Mouse (Mus musculus) left cerebral cortex, adult 8-10 months (tissue): ENCODE results near the gene Slc22a14. TPM values are rescaled to one million over a fixed set of nuclear protein-coding genes. Genes with fewer than 3 reads are reported as not detected.
"Not testable (repeated sequence)": the region's sequence is repeated elsewhere in the genome, so short reads cannot be mapped to it uniquely, and the experiment has no call there.

ENCODE experiments used
- DNase-seq, 2 experiments: peaks; one replicate each; pipeline ENCODE4 v3.0.0; 2022; ENCODE audit warnings: low spot score in 2 of 2
- total RNA-seq, 4 experiments: library from RNA; stranded (reverse); gene quantifications; 2 replicates each; pipeline ENCODE4 v1.2.4; 2022

The Slc22a14 gene
- total RNA-seq, 4 experiments from 2014 or later = not detected

DNA sequence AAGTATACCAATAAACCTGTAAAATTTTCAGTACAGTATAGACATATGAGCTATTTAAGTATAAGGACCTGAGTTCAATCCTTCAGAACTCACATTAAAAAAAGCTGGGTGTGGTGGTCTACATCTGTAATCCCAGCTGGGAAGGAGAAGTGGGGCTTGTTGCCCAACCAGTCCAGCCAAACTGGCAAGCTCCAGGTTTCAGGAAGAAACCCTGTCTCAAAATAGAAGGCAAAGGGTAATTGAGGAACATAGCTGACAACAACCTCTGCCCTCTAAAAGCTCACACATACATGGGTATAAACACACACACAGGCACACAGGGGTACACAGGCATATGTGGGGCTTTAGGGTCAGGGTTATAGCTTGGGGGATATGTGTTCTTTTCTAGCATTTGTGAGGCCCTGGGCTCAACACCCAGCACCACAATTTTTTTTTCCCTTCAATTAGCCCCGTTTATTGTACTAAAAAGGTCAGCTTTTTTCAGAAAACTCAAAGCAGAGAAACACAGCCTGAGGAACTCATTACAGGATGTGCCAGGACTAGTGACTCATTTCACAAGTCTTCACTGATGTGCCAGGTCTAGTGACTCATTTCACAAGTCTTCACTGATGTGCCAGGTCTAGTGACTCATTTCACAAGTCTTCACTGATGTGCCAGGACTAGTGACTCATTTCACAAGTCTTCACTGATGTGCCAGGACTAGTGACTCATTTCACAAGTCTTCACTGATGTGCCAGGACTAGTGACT, 99.8 kb downstream of the Slc22a14 start:
- DNase-seq = not testable (repeated sequence)

DNA sequence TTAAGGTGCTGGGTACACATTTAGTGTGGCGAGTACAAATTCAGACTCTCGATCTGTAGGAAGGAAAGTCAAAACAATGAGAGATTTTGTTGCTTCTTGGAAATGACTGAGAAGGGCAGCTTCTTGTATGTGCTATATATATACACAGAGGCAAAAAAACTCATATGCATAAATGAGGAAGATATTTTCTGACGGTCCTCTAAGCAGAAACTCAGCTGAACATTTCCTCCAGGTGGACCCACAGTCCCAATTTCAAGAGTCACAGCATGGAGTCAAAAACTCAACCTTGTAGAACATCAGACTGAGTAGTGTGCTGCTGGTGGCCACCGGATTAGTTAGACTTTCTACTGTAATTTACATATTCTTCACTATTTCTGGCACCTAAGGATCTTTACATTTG, 102.3 kb downstream of the Slc22a14 start:
- no peak for DNase-seq

DNA sequence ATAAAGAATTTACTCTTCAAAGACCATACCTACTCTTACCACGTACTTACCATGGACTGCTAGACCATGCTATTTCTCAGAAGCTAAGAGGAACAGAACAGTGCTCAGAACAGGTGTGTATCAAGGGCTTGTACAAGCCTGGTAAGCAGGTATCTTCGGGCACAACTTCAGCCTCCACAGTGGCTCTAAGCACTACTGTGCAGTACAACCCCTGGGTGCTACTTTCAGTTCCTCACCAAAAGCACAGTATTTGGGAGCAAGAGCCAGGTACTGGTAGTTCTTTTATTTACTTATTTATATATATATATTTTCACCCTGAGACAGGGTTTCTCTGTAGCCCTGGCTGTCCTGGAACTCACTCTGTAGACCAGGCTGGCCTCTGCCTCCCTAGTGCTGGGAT, 104.5 kb downstream of the Slc22a14 start:
- DNase-seq = no peak

DNA sequence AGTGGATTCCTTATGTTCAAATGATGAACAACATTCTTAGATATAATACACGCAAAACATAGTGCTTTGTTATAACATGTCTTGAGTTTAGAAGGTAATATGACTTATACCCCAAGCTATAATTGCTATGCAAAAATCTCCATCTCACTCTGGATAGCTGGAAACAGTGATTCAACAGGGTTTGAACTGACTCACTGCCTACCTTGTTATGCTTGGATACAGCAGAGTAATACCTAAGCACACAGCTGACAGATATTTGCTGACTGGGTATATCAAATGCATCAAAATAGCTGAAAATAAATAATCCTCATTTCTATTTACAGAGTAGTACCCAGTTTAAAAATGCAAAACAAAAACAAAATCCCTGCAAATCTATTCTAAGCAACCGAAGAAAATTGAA, 106.6 kb downstream of the Slc22a14 start:
- no peak for DNase-seq

DNA sequence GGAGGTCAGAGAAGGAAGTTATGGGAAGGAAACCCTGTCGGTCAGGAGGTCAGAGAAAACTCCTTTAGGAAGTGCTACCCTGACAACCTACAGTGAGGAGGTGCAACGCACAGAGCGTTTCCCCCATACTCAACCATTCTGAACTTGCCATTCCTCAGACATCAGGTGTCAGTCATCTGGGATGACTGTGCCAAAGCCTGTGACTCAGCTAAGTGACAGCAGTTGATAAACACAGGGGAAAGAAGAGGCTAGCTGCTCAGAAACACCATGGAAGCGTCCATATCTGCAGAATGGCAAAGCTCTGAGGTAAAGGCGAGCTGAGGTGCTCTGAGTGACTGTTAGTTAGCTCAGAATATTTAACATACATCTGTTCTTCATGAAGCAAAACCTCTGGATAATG, 107.2 kb downstream of the Slc22a14 start:
- DNase-seq = no peak

DNA sequence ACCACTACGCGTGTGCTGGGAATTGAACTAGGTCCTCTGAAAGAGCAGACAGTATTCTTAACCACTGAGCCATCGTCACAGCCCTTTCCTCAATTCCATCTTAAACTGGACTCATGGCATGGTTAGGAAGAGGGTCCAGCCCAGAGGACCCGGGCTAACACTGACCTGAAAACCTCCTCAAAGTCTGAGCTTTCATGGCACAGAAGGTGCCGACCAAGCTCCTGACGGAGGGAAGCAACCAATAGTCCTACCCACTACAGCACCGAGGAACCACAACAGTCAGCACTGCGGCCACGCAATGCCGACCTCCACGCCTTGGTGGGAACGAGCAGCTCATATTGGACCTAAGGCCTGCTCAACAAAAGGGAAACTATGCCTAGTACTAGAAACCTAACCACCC, 109.2 kb downstream of the Slc22a14 start:
- DNase-seq = no peak

DNA sequence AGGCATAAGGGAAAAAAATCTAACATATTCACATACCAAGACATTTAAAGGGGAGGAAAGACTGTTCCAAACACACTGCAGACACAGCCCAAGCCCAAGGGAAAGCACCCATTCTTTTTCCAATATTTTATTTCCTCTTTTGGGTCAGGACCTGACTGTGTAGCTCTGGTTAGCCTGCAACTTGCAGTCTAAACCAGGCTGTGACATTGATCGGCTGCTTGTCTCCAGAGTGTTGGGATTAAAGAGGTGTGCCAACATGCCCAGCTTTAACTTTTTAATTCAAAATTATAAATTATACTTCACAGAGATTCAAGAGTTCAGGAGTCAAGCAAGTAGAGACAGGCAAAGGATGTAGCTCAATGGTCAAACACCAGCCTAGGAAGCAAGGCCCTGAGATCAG, 110.3 kb downstream of the Slc22a14 start:
- no peak for DNase-seq

GRCm38 (mm10) chr9:119254187-119254586, 111.2 kb downstream of the Slc22a14 start:
- no peak for DNase-seq

- DNase-seq = no peak
These were observed 117.4 kb downstream of the Slc22a14 start for GRCm38 (mm10) chr9:119247996-119248395.

DNA sequence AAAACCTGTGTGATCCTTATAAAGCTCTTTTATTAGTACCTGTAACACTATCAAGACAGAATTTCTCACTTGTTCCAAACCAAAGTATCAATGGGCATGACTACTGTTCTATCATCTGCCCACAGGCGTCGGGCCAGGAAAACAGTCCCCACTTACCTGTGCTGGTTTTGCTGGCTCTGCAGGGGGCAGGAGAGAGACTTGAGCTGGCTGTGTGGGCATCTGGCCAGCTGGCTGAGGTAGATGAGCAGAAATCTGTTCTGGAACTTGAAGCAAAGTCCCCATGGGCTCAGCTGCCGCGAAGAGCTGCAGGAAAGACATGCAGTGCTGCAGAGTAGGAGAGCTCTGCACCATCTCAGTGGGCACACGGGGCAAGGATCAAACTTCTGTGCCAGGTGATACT, 118.5 kb downstream of the Slc22a14 start:
- no peak for DNase-seq

DNA sequence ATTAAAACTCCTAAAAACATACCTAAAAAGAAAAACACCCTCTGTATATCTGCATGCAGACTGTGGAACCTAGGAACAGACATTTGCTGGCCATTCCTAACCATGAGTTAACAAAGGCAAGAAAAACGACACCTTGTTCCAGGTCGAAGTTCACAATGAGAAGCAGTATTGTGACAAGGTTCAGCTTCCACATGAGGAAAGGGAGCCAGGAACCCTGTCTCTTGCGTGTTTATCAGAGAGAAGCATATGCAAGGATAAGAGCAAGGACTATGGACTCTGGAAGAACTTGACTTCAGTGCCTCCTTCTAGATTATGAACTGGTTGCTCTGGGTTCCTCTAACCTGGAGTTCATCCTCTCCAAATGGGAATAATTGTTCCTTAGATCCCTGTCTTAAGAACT, 121.4 kb downstream of the Slc22a14 start:
- no peak for DNase-seq

DNA sequence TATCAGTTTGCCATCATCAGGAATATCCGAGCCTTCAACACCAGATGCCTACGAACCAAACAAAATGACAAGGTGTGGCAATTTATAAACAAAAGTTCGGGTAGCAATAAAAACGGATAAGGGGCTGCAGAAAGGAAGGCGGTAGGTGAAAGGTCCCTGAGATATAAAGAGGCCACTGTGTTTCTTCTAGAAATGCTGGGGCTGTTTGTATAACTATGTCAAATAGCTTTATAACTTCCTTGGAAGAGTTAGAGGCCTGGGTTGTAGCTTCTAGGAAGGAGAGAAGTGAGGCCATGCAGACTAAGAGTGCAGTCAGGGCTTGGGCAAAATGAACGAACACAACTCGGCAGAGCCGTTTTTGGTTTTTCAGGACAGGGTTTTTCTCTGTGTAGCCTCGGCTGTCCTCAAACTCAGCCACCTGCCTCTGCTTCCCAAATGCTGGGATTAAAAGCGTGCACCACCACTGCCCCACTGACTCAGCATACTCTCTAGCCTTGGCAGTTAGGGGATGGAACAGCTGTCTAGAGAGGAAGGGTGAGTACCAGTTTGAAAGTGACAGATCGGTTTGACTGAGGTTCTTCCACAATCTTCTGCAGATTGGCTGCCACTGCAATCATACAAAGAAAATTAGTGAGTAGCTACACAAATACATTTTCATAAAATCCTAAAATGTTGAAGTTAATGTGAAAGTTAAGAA, 124.0 kb downstream of the Slc22a14 start:
- no peak for DNase-seq

DNA sequence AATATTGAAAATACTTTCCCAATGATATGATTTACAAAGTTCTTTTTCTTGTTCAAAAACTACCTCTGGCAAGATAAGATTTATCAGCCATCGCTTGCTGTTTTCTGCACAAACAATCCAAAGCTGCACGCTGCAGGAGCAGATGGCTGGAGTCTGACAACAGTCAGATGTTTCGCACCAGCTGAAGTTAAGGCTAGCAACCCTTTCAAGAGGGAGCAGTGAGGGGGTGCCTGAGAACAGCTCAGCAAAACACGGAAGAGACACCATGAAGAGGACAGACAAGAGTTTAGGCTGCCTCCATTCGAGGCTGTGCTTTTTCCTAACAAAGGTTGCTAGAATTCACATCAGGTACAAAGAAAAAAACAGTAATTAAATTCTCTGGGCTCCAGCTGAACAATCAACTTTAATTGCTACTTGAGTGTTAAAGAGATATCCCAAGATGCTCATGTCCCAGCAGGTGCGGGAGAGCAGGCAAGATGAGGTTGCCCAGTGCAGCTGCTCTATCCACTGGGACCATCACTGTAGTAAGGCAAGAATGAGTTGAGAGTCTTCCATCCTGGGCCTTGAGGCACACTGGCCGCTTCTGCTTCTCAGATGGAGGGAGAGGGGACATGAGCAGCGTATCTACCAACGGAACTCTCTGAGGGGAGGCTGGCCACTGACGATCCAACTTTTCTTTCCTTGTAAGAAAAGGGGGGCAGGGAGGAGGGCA, 124.9 kb downstream of the Slc22a14 start:
- peak in 1 of 2 experiments; percentile 15 for DNase-seq

GRCm38 (mm10) chr9:119239274-119239673, 126.1 kb downstream of the Slc22a14 start:
- no peak for DNase-seq

- no peak for DNase-seq
These were observed 126.6 kb downstream of the Slc22a14 start for GRCm38 (mm10) chr9:119238796-119239195.

GRCm38 (mm10) chr9:119231552-119231951, 133.8 kb downstream of the Slc22a14 start:
- DNase-seq = no peak

DNA sequence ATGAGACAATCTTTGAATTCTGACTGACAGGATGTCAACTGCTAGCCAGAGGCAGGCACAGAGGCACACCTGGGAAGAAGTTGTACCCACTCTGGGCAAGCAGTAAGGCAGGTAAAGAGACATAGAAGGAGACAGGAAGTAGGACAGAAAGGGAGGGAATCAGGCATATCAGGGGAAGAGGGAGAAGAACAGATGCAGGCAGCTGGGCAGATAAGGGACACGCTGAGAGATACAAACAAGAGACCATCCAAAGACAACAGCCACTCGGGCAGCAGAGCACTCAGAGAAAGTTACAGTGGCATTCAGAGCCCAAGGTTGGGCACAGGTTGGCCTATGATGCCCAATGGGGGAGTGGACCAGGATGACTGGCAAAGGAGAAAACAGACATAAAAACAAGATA, 134.5 kb downstream of the Slc22a14 start:
- DNase-seq = no peak

DNA sequence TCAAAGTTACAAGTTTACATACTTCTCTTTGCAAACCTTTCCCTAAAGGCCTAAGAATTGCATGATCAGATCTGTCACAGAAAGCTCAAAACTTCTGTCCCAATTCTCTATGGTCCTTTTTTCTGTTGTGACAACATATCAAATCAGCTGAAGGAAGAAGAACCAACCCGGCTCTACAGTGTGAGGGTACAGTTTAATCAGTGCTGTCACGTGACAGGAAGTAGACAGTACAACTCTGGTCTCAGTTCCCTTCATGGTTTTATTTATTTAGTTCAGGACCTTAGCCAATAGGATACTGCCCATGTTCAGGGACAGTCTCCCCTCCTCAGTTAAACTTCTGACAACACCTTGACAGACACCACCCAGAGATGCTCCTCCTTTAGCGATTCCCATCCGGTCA, 145.1 kb downstream of the Slc22a14 start:
- no peak for DNase-seq

GRCm38 (mm10) chr9:119219667-119220066, 145.7 kb downstream of the Slc22a14 start:
- DNase-seq = no peak

DNA sequence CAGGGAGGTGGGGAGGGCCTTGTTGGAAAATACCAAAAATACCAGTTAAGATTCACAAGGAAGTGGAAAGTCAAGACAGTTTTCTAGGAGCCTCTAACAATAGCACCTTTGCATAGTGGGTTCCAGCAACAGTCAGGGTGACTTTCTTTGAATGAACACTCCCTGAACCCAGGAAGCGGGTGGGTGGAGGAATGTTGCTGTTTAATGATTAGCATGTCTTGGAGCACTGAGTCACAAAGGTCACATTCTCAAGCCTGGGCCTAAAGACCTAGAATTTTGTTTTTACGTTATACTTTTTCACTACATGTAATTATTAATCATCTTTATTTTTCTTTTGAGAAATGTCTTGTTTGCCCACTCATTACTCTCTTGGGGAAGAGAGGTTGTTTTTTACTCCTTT, 150.0 kb downstream of the Slc22a14 start:
- DNase-seq = not testable (repeated sequence)

DNA sequence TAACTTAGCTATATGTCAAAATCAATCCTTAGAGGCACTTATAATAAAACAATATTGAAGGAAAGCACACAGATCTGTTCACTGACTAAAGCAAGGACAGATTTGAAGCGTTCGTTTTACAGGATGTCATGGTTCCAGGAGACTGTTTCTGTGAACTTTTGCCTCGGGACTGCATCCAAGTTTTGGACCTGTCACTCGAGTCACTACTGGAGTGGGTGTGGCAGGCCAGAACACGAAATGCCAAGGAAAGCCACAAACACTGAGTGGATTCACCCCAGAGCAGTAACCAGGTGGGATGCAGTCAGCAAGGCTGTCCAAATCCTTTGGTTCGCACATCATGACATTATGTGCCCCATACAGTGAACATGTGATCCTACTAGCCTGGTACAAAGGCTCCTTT, 150.8 kb downstream of the Slc22a14 start:
- no peak for DNase-seq

DNA sequence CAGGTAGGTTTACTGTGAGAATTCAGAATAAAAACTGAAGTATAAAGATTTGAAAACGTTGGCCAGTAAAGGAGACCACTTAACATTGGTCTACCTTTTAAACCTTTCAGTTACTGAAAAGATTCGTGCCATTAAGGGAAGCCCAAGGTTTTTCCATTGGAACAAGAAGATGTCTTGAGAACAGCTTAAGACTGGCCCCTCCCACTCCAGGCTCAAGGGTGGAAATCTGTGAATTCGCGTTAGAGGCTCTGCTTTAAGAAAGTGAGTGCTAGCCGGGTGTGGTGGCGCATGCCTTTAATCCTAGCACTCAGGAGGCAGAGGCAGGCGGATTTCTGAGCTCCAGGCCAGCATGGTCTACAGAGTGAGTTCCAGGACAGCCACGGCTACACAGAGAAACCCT, 152.4 kb downstream of the Slc22a14 start:
- DNase-seq = no peak
